Mouse (Mus musculus) left cerebral cortex, postnatal 4 days (tissue): ENCODE measurements around the gene Lmo4. TPM values are rescaled to one million over a fixed set of nuclear protein-coding genes. Genes with fewer than 3 reads are reported as not detected.

ENCODE experiments used
- DNase-seq: peaks from one replicate; pipeline ENCODE4 v3.0.0-alpha.2; 2022
- intact Hi-C: fragments of 180-260 bp; cut with DNase I; formaldehyde crosslinking; loops from one replicate; pipeline ENCODE4 v1.15.1; 2025
- total RNA-seq, 2 experiments: library from RNA; stranded (reverse); gene quantifications; 2 replicates each; pipeline ENCODE4 v1.2.3; 2021

Lmo4 gene
- total RNA-seq = 100 to 1,000 TPM; 268 to 293 TPM

DNA sequence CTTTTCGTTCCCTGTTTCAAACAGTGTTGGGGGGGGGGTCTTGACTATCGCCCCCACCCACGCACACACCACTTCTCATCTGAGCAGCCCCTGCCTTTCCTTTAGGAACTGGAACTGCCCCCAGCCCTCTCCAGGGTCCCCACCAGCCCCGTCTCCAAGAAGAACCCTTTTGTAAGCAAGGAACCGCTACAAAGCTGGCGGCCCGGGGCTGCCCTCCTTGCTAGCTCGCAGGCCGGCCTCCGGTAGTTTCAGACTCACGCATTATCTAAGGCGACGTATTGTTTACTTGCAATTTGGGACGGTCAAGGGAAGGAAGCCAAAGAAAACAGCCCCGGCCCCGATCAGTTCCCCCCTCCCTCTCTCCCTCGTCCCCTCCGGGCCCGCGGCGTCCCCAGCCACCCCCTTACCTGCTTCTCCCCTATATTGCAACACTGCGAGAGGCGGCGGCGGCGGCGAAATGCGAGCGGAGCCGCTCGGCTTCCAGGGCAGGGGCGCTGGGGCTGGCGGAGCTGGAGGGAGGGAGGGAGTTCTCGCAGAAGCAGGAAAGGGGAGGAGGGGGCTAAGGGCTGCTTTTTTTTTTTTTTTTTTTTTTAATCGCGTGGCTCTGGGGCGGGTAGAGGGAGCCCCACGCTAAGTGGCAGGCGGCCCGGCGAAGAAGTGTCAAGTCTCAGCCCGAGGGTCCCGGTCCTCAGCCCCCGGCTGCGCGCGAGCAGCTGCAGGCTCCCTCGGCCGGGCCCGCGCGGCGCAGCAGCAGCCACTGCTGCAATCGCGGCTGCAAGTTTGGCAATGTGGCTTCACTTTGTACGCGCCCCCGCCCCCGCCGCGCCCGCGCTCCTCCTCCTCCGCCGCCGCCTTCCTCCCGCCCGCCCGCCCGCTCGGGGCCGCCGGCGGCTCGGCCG lies at the start of gene Lmo4:
Gene Lmo4, minus strand, starts transcription at position 808 of the 899 bp plus-strand sequence.
- intact Hi-C loops = loop anchor here (5.0 to 10.0 kb wide), 3 partner anchors 190 to 960 kb away; no protein-coding TSS in a partner anchor
- peak; percentile 86 for DNase-seq

DNA sequence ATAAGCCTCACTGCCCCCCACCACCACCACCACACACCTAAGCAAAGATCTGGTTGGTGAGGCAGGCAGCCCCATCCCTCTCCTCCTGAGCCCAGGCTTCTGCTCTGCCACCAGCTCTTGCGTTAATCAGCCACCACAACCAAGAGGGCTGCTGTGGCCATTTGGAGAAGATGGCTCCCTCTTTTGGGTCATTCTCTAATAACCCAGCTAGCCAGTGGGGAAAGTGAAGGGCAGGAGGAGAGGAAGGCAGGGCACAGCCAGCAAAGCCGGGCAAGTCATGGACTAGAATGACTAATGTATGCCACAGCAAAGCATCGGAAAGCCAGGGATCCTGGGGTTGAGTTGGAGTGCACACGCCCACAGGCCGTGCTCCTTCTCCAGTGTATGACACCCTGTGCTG lies 49.3 kb upstream of the Lmo4 start:
- no peak for DNase-seq
- intact Hi-C loops = no loop called here

DNA sequence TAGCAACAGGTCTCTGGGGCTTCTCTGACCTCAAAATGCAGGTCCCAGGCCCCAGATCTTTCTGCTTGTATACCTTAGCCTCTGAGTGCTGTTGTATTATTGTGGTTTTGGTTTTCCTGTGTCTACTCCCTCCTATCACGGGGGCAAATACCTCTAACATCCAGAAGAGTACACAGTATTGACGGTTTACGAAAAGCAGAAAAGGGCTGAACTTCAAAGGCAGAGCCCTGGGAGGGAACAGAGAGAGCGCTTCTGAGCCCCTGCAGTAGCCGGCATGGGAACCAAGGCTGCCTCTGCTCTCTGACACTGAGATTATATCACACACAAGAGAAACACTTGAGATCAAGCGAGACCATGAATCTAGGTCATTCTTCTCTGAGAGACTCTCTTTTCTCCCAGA lies 48.0 kb upstream of the Lmo4 start:
- intact Hi-C loops = no loop called here
- no peak for DNase-seq

DNA sequence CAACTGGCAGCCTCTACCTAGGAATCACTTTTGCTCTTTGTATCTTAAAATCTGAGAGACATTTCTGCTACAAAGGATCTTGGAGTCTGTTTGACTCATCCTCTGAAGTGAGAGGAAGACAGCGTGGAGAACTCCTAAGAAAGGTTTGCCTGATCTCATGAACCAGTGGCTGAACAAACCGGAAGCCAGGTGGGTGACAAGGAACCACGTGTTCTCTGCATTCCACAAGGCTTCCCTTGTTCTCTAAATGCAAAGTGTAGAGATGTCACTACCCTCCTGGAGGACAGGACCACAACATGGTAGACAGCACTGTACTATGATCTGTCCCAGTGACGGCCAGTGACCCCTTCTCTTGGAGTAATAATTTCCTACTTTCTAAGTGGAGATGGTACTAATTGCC lies 47.1 kb upstream of the Lmo4 start:
- intact Hi-C loops = no loop called here
- no peak for DNase-seq

DNA sequence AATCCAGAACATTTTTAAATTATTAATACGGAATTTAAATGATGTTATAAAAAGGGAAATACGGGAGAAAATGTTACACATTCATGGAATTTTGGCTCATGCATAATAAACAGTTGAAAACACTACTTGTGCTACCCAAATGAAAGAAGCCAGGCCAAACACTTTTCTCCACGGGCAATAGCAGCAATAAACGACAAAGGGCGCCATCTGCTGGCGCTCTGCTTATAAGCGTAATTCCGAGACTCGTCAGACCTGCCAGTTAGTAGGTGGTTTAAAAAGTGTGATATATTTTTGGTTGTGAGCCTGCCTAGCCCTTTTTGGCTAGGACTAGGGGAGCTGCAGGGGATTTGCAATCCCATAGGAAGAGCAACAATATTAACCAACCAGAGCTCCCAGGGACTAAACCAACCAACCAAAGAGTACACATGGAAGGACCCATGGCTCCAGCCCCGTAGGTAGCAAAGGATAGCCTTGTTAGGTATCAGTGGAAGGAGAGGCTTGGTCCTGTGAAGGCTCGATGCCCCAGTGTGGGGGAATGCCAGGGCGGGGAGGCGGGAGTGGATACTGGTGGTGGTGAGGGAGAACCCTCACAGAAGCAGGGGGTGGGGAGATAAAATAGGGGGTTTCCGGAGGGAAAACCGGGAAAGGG lies 37.1 kb upstream of the Lmo4 start:
- DNase-seq = peak; percentile 77
- intact Hi-C loops = loop anchor here (10.0 kb wide), 2 partner anchors 997 to 1247 kb away; no protein-coding TSS in a partner anchor

DNA sequence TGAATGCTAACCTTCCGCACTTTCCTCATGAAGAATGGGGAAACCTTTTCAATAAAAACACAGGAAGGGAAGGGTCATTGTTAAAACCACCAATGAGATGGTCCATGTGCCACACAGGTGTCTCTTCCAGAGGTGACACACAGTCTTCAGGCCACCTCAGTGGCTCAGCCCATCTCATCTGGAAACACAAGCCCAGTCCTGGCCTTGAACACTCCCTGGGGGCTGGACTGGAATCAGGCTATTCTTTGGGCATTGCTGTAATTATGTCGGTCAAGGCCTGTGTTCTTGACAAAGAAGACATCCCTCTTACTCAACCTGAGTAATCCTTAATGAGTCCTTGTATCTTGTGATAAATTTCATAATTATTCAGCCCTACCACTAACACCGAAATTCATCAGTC lies 36.1 kb upstream of the Lmo4 start:
- intact Hi-C loops = loop anchor here (10.0 kb wide), 2 partner anchors 996 to 1246 kb away; no protein-coding TSS in a partner anchor
- DNase-seq = no peak

DNA sequence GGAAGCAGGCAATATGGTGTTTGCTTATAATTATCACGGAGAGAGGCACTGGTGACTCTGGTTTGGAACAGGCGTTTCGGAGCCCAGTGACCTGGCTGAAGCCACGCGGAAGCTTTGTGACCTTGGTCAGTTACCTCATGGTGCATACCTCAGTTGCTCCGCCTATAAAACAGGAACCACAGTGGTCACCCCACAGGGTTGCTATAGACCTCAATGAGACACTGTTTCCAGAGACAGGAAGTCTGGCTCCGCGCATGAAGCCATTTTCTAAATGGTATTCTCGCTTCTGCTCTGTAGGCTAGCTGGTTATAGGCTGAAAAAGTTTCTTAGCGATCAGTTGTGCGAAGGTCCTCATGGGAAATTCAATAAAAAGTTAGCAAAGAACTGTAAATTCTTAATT lies 33.5 kb upstream of the Lmo4 start:
- intact Hi-C loops = no loop called here
- DNase-seq = no peak

DNA sequence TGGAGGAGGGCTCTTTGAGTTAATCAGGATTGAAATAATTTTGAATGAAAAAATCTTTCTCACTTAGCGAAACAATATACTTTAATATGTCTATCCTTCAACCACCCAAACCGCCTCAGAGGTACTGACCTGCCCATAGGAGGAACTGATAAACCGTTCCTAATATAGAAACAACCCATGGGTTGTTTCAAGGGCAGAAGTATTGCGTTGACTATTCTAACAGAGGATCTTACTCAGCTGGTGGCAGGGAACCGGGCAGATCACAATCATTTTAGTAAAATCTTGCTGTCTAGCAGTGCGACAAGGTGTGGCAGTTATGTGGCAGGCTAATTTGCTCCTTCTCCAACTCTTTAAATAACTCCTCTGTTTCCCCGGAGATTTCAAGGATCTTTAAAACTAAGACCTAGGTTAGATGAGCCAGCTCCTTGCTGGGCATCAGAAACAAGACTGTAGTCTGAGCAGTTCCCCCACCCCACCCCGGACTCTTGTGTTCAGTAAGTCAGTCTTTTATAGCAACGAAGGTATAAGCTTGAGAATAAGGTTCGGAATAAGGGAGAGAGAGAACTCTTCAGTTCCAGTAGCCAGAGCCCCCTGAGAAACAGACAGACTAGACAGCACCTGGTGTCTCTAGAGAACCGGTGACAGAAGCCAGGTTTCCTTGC lies 27.5 kb upstream of the Lmo4 start:
- DNase-seq = no peak
- intact Hi-C loops = no loop called here

DNA sequence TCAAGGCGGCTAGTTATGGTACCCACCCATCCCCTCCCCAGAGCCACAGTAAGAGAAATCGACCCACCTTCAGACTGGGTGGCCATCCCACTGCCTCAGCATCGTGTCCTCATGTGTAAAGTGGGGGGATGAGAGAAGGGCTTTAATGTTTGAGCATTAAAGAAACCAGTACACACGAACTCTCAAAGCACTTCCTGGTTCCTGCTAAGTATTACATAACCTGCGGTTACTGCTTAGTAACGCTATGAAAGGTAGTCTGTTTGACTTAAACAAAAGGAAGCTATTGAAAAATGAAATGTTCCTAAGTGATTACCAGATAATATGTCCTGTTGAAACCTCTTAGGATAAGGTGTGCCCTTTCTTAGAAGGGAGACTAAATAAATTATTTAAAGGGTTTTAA lies 26.9 kb upstream of the Lmo4 start:
- intact Hi-C loops = no loop called here
- DNase-seq = no peak

DNA sequence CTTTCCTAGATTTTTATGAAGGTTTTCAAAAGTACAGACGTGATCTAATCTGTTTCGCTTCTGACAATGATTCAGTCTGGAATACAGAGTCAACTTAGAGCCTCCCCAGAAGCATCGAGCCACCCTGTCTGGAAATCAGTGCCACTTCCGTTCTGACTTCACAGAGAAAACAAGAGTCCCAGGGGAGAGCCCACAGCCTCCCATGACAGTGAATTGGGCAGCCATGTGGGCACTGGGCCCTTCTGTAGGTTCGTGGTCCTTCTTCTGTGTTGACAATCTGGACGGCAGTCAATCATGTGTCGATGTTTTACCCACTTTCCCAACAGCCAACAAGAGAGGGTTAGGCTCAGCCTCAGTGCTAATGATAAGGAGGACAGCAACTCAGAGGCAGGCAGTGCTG lies 26.4 kb upstream of the Lmo4 start:
- intact Hi-C loops = no loop called here
- no peak for DNase-seq

DNA sequence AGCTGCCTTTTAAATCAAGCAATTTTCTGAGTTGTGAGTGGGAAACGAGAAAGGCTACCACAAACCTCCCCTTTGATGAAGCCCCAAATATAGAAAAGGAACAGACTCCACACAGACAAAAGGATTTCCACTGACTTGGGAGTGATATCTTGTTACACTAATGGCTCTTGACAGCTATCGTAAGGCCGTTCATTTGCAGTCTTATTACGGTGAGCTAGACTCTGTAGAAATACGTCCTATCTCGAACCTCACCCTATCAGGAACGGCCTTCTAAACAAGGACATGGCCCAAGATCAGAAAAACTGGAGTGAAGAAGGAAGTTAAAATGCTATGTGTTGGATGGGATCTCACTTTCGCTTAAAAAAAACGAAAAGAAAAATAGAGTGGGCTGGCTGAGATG lies 25.0 kb upstream of the Lmo4 start:
- intact Hi-C loops = no loop called here
- no peak for DNase-seq

DNA sequence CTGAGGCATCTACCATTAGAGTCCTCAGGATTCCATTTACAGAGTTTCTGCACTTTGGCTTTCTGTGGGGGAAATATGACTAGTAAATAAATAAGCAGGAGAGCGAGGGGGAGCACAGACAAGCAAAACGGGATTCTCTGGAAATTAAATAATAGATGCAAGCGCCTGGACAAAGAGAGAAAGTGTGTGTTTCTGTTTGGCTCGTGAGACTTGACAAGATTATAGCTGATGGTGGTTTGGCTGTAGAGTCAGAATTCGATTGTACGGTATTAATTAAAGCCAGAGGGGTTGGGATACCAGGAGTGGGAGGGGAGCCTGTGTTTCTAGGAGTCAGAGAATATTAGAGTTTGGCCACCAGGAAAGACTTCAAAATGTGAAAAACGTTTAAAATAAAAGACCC lies 24.3 kb upstream of the Lmo4 start:
- no peak for DNase-seq
- intact Hi-C loops = no loop called here

DNA sequence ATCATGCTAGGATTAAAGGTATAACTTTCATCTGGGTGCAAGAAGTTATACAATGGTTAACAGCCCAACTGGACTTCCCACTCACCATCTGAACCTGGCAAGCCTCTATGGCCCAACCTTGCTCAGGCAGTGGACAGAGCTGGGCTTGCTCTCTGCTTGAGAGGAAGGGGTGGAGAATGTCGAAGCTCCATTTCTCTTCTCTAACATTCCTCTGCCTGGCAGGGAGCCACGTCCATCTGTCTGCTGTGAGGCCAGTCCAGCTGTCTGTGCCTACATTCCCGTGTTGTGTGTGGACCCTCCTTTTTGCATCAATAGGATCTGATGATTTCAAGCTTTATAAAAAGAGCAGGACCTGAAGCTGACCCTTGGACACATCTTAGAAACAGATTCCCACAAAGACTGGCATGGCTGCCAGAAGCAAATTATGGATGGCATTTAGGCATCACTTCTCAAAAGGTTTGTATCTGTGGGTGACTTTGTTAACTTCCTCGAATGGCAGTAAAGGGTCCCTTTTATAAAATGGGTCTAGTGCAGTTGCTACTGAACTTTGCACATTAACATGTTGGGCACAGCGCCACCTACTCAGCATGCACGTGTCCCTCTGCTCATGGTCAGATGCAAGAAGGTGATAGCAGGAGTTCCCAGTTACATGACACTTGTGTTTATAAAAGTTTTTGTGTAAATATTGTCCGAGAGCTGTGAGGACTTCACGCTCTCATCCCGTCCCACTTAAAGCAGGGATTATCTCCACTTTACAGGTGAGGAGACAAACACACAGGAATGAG lies 20.6 kb upstream of the Lmo4 start:
- intact Hi-C loops = no loop called here
- peak; percentile 41 for DNase-seq

DNA sequence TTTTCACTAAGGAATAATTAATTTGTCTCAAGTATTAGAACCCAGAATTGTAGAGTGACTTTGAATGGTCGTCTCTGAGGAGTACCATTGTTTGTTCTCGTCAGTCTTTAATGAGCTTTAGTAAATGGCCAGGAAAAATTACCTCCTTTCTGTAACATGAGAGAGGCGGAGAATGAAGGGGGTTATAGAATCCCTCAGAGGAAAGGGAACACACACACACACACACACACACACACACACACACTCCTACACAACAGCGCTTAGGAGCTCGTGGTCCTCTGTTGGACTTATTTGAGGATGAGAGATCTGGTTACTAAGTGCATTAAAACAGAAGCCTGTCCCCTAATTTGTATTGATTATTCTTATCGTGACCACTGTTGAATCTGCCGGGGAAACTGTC lies 19.6 kb upstream of the Lmo4 start:
- DNase-seq = no peak
- intact Hi-C loops = no loop called here

DNA sequence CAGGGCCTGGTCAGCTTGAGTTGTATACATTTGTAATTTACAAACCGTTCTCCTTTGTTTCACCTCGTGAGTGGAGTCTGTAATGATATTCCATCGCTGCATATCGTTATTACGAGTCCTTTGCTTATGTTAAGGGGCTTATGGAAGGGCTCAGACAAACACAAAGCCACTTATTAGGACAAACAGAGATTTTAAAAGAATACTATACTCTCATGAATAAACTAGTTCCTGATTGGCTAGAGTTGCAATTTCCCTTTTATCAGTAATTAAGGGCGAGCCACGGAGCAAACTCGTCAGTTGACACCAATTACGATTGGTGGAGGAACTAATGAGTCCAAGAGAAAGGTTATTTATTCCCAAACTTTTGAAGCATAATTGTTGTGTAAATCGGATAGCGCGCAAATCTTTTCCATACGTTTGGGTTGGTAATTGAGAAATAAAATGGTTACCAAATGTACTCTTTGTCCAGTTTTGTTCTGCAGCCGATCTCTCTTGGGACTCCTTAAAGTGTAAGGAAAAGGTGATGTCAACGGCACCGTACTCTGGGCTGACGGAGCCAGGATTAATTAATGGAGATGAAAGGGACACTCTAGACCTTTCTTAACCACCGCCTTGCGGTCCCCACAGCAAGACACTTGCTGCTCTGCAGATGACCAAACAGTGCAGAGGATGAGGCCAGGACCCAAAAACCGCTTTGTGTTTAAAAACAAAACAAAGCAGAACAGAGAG lies 18.5 kb upstream of the Lmo4 start:
- DNase-seq = no peak
- intact Hi-C loops = no loop called here

DNA sequence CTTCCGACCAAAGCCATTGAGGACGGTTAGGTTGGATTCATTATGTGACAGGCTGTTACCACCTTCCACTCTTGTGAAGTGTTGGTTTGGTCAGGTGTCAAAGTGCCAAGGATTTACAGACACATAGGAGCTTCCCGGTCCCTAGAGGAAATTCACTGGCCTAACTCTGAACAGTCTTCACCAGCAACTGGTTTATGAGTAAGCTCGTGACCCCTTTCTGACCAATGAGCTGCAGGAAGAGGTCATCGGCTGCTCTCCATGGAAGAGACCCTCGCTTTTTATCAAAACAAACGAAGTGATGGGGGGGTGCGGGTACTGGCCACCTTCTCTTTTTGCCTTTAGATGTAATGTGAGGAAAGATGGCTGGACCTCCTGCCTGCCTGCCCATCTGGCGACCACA lies 17.4 kb upstream of the Lmo4 start:
- intact Hi-C loops = no loop called here
- DNase-seq = no peak

DNA sequence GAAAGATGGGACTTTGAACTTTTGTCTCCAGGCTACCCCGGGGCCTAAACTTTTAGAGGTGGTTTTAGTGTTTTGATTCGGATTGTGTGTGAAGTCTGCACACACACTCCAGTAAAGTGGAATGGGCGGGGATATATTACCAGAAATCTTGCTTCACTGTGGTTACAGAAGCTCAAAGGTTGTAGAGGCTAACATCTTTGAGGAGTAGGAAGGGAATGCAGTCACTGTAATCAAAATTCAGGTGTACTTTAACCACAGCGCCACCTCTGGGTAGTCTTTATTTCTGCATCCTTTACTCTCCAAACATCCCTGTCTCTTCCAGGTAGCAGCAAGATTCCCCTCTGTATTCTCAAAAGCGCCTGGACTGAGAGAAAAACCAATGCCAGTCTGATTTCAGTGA lies 2.5 kb upstream of the Lmo4 start:
- intact Hi-C loops = loop anchor here (10.0 kb wide), 2 partner anchors 187 to 963 kb away; no protein-coding TSS in a partner anchor
- DNase-seq = peak; percentile 55

DNA sequence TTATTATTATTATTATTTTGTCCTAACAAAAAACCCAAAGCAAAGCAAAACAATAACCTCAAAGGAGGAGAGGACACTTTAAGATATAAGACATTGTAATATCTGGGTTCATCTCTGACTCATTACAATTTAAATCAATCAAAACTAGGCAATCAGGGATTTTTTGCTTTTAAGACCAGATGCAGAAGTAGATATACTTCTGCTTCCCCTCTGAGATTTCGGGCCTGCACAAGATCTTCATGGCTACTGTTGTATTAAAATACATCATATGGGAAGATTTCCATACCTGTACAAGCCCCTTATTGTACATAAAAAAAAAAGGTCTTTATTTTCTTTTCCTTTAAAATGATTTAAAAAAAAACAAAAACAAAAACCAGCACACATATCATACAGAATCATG lies 1.9 kb upstream of the Lmo4 start:
- DNase-seq = no peak
- intact Hi-C loops = loop anchor here (10.0 kb wide), 2 partner anchors 188 to 962 kb away; no protein-coding TSS in a partner anchor

DNA sequence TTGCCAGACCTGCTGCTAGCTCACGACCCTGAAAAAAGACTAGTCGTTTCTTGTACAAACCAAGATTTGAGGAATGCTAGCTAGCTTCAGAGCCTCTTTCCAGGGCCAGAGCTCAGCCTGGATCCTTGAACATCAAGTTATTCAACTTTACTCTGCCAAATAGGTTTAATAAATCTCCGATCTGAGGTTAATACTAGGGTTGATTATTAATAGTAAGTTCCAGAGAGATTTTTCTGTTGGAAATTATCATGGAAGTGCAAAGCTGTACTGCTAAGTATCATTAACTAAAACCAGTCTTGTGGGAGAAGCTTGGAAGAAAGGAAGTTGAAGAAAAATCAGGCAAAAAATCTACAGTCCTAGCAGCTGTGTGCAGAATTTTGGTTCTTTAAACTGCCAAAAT lies 1.2 kb upstream of the Lmo4 start:
- DNase-seq = no peak
- intact Hi-C loops = loop anchor here (10.0 kb wide), 2 partner anchors 189 to 961 kb away; no protein-coding TSS in a partner anchor
